Mouse (Mus musculus) G1E (cell line): Measurements from ENCODE around the gene Olfr978.

Source experiments
- CTCF ChIP-seq: IDR thresholded peaks from 2 replicates; pipeline ENCODE4 v1.5.1; 2012; ENCODE audit warnings: low read depth, low read length, inconsistent platforms, mixed read lengths
- GATA1 ChIP-seq: IDR thresholded peaks from 2 replicates; pipeline ENCODE4 v1.6.1; 2012; ENCODE audit warnings: borderline replicate concordance, low read length, inconsistent platforms, mixed read lengths

- TF ChIP-seq CTCF (no peak), GATA1 (no peak)
These were observed 40.0 kb upstream of the Olfr978 start, which contains the start of gene Olfr975 for GRCm38 (mm10) chr9:39951946-39952345.
